Mouse (Mus musculus): ENCODE data around the gene Otogl. TPM values are rescaled to one million over a fixed set of nuclear protein-coding genes. Genes with fewer than 3 reads are reported as not detected.
A peak's percentile ranks its signal among the peaks of the same experiment; 100 is the strongest.

The Otogl gene
- polyA plus RNA-seq, 1 experiment from 2014 or later, result 0.04 TPM

GRCm38 (mm10) chr10:107735448-107735847 lies 176.5 kb downstream of the Otogl start:
- Histone ChIP-seq H3K36me3 (ENCODE audit: insufficient read depth, low read length) (no peaks in the 10 kb centered on the region), H3K9ac (ENCODE audit: low read depth, low read length) (no peak overlapping the region), H3K9me3 (replicated peaks; ENCODE audit: low read length) (no peaks in the 10 kb centered on the region), H3K27ac (no peak overlapping the region), H3K4me3 (replicated peaks; ENCODE audit: low read depth, low read length) (no peak overlapping the region), H3K4me2 (ENCODE audit: low read length) (no peak overlapping the region), H3K27me3 (ENCODE audit: insufficient read depth, low read length) (no peaks in the 10 kb centered on the region), H3K4me1 (replicated peaks; ENCODE audit: insufficient read depth, low read length) (no peaks in the 10 kb centered on the region)
- DNase-seq (ENCODE audit: low spot score), result no peak
- no peak for ATAC-seq (replicated peaks; ENCODE audit: low FRiP score, low read depth)
- TF ChIP-seq CTCF (IDR thresholded peaks at IDR 0.05; ENCODE audit: low read depth), result no peak
- 82% methylated on average over 7 of the region's 7 CpGs for WGBS

DNA sequence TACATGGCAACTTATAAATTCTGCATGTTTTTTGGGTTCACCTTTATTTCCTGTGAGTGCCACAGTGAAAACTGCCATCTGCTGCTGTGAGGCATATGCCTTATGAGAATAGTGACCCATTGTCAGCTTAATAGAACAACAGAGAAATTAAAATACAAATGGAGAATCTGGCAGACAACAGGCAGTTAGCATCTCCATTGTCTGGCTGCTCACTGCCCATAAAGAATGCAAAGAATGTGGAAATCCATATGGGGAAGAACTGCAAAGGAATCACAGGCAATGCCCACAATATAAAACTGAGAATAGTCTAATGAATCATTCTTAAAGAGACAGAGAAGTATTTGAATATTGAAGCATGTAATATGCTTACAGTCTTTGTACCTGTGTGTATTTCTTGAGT lies 177.6 kb downstream of the Otogl start:
- H3K4me1 ChIP-seq (replicated peaks; ENCODE audit: insufficient read depth, low read length), result no peaks in the 10 kb centered on the region
- H3K27ac ChIP-seq, result no peak overlapping the region
- no peaks in the 10 kb centered on the region for H3K9me3 ChIP-seq (replicated peaks; ENCODE audit: low read length)
- H3K36me3 ChIP-seq (ENCODE audit: insufficient read depth, low read length), result no peaks in the 10 kb centered on the region
- H3K27me3 ChIP-seq (ENCODE audit: insufficient read depth, low read length), result no peaks in the 10 kb centered on the region
- H3K4me2 ChIP-seq (ENCODE audit: low read length), result no peak overlapping the region
- ATAC-seq (replicated peaks; ENCODE audit: low FRiP score, low read depth), result no peak
- no peak for TF ChIP-seq CTCF (IDR thresholded peaks at IDR 0.05; ENCODE audit: low read depth)
- H3K9ac ChIP-seq (ENCODE audit: low read depth, low read length), result no peak overlapping the region
- no peak overlapping the region for H3K4me3 ChIP-seq (replicated peaks; ENCODE audit: low read depth, low read length)
- no peak for DNase-seq (ENCODE audit: low spot score)

- ATAC-seq (replicated peaks; ENCODE audit: low FRiP score, low read depth), result no peak
- no peaks in the 10 kb centered on the region for H3K9me3 ChIP-seq (replicated peaks; ENCODE audit: low read length)
These were observed 186.3 kb downstream of the Otogl start for GRCm38 (mm10) chr10:107725631-107726030.

GRCm38 (mm10) chr10:107719806-107720205 lies 192.1 kb downstream of the Otogl start, which contains the start of gene Ptprq:
TSS of gene Ptprq (minus strand) at chr10:107720051.
- 61% methylated on average over 1 of the region's 1 CpGs for WGBS
- Histone ChIP-seq H3K36me3 (ENCODE audit: insufficient read depth, low read length) (no peaks in the 10 kb centered on the region), H3K27me3 (ENCODE audit: insufficient read depth, low read length) (no peaks in the 10 kb centered on the region), H3K9ac (ENCODE audit: low read depth, low read length) (no peak within 1 kb of the TSS), H3K9me3 (replicated peaks; ENCODE audit: low read length) (no peaks in the 10 kb centered on the region), H3K27ac (no peak within 1 kb of the TSS), H3K4me2 (ENCODE audit: low read length) (no peak within 1 kb of the TSS), H3K4me1 (replicated peaks; ENCODE audit: insufficient read depth, low read length) (no peaks in the 10 kb centered on the region), H3K4me3 (replicated peaks; ENCODE audit: low read depth, low read length) (no peak within 1 kb of the TSS)
- no peak for TF ChIP-seq CTCF (IDR thresholded peaks at IDR 0.05; ENCODE audit: low read depth)
- ATAC-seq (replicated peaks; ENCODE audit: low FRiP score, low read depth) (no peak), DNase-seq (ENCODE audit: low spot score) (peak; percentile 22)

More at GRCm38 (mm10) chr10:107725631-107726030, 186.3 kb downstream of the Otogl start:
- no peak overlapping the region for H3K4me3 ChIP-seq (replicated peaks; ENCODE audit: low read depth, low read length)
- H3K36me3 ChIP-seq (ENCODE audit: insufficient read depth, low read length), result no peaks in the 10 kb centered on the region
- H3K4me2 ChIP-seq (ENCODE audit: low read length), result no peak overlapping the region
- no peak overlapping the region for H3K9ac ChIP-seq (ENCODE audit: low read depth, low read length)
- H3K27me3 ChIP-seq (ENCODE audit: insufficient read depth, low read length), result no peaks in the 10 kb centered on the region
- 64% methylated on average over 7 of the region's 7 CpGs for WGBS
- no peak for TF ChIP-seq CTCF (IDR thresholded peaks at IDR 0.05; ENCODE audit: low read depth)
- no peaks in the 10 kb centered on the region for H3K4me1 ChIP-seq (replicated peaks; ENCODE audit: insufficient read depth, low read length)
- DNase-seq (ENCODE audit: low spot score), result no peak
- no peak overlapping the region for H3K27ac ChIP-seq

Other genes with a start within 250 kb of the Otogl start
- gene Ptprq, start 192.1 kb downstream of the Otogl start, polyA plus RNA-seq (2015; fragmentation: Nextera tagmentation; extraction: Ambion mirVana), result 0.09 and 0.14 TPM in 2 replicates